Mouse (Mus musculus) frontal cortex, postnatal 14 days (tissue): ENCODE measurements around the gene Ddx21.
"Not testable (repeated sequence)": the region's sequence is repeated elsewhere in the genome, so short reads cannot be mapped to it uniquely, and the experiment has no call there.

Experiments
- DNase-seq, 2 experiments: peaks; one replicate each; pipeline ENCODE4 v3.0.0; 2022; ENCODE audit warnings: low spot score in 2 of 2

The Ddx21 gene

DNA sequence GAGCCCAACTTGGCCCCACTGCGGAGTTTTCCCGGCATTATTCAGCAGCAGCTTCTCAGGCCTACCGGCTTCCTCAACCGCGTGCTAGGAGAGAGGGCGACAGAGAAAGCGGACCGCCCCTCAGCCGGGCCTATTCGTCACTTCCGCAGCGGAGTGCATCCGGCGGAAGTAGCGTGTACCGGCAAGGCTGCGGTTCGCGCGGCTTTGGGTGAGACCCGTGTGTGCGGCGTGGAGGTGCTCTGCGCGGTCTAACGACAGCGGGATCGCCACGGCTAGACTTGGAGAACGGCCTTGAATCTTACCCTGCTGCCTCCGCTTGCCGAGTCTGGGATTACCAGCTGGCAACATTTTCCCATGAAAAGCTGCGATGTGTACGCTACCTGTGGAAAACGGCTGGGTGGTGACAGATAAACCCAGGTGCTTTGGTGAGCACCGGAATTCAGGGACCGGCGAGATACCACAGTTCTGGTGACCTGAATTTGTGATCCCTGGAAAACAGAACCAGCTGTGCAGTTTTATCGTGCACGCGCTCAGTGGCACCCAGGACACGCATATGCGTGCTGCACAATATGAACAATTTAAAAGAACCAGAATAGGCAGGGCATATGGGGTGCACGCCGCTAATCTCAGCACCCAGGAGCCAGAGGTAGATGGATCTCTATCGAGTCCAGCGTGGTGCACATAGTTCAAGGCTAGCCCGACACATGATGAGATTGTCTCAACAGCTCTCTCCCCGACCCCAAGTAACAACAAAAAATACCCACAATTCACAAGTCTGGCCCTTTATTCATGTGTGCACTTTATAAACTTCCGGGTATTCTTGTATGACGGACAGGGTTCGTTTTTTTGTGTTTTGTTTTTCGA lies at the start of gene Ddx21:
Gene Ddx21 (minus strand): TSS at position 105 of the 864 bp plus-strand sequence.
- DNase-seq: peak; percentile 81 to 85

DNA sequence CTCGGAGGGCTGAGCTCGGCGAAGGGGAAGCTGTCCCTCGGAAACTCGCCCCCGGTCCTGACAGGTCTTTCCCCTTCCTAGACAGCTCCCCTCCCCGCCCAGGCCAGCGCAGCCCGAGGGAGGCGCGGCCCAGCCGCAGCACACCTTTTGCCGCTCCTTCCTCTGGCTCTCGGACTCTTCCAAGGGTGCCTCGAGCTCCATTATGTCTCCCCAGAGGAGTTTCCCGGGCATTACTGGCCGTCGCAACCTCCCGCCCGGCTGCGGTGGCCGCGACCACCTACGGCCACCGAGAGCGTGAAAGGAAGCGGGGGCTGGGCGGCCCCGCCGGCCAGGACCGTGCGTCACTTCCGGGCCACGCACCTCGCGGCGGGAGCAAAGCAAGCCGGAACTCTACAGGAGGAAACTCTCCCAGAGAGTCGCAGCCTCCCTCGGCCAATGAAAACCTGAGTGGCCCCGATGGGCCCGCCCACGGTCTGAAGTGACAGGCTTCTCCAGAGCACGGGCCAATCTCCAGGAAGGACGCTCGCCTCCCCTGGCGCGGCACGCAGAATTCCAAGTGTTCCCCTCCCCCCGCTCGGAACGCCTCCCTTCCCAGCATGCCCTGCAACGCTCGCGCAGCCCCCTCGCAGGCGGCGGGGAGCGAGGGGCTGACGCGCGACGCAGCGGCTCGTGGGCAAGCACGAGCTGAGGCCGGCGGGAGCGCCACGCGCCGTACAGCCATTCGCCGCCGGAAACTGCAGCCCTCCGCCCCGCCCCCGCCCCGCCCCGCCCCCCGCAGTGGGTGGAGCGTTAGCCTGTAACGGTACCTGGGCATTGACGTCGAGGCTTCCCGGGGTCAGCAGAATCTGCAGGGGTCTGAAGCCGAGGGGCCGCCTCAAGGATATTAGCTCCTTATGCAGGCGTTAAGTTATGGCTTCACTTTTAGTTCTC lies 49.1 kb upstream of the Ddx21 start, which contains the start of gene Ddx50:
Gene Ddx50 (minus strand): TSS at position 338 of the 930 bp plus-strand sequence.
- DNase-seq: peak; percentile 100

DNA sequence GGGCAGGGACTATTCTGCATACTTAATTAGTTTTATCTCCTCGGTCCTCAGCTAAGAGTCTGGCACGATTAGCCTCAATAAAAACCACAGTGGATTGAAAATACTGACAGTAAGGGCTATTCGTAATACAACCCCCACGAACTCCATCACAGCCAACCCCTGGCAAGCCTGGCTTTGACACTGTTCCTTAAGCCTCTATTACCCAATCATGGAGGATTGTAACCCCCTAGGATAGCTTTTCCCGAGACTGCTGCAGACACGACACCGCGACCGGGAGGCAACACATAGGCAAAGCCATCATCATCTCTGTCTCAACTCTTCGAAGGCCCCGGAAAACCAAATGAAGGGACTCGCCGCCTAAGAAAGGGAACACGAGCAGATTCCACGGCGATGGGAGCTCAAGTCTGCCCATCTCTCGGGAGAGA lies 48.3 kb upstream of the Ddx21 start:
- DNase-seq: no peak

DNA sequence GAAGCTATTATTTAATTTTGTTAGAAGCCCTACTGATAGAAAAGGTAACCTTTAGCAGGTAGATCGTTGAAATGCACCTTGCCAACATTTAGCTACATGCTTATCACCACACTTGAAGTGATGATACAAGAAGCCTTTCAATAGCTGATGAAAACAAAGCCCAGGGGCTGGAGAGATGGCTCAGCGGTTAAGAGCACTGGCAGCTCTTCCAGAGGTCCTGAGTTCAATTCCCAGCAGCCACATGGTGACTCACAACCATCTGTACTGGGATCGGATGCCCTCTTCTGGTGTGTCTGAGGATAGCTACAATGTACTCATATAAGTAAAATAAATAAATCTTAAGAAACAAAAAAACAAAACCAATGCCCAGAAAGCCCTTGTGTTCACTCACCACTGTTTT lies 2.1 kb upstream of the Ddx21 start:
- DNase-seq: no peak

DNA sequence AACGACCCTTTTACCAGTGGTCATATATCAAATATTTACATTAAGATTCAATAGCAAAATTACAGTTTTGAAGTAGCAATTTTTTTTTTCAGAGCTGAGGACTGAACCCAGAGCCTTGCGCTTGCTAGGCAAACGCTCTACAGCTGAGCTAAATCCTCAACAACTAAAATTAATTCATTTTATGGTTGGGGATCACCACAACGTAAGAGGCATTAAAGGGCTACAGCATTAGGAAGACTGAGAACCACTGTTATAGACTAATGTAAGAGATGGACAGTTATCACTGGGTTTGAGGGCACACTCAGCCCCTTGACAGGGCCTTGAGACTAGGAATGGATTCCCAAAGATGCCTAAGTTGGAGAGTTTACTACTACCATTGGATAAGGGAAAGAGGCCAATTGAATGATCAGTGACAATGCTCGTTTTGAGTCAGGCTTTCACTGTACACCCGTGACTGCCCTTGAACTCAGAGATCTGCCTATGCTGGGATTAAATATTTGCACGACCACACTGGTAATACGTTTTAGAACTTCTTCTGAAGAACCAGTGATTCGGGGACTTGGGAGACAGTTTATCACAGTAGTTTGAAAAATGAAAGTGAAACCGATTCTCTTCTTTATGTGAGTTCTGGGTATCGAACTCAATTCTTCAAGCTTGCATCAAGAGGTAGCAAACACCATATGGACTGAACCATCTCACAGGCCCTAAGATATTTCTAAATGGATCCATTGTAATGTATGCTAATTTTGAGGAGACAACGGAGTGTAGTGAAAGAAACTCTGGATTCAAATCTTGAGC lies 1.4 kb upstream of the Ddx21 start:
- DNase-seq: no peak

DNA sequence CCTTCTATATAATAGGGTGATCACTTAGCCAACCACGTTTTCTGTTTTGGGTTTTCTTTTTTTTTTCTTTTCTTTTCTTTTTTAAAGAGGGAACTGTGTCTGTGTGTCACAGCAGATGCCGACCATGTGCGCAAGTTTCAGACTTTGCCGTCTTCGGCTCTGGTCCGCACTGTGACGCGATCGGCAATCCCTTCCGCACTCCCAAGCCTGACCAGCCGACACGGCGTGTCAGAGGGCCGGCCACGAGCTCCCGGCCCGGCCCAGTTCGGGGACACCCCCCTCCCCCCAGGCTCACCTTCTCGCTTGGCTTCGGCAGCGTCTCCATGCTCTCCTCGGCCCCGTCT lies 276 bp downstream of the Ddx21 start:
- DNase-seq: no peak

DNA sequence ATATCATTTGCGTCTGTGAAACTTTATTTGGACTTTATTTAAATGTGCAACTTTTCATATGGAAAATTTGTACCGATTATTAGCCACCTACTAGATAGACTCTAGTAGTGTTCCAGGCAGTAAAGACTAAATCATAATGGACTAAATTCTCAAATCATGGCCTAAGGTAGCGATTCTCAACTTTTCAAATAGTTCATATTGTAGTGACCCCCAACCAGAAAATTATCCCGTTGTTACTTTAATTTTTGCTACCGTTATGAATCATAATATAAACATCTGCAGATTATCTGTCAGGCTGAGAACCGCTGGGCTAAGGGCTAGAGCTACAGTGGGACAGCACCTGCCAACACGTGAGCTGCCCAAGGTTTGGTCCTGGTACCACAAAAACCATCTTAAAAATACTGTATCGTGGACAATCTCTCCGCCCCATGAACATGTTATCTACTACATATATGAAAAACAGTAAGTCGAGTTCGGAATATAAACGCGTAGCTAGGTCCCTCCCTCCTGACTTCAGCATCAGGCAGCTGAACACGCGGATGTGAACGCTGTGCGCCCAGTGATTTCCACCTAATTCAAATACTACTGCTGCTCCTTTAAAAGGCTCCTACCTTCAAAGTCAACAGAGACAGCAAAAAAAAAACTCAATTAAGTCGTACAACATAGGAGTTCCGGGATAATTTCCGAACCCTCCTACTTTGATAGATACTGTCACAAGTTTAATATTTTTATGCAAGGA lies 859 bp downstream of the Ddx21 start:
- no peak for DNase-seq

DNA sequence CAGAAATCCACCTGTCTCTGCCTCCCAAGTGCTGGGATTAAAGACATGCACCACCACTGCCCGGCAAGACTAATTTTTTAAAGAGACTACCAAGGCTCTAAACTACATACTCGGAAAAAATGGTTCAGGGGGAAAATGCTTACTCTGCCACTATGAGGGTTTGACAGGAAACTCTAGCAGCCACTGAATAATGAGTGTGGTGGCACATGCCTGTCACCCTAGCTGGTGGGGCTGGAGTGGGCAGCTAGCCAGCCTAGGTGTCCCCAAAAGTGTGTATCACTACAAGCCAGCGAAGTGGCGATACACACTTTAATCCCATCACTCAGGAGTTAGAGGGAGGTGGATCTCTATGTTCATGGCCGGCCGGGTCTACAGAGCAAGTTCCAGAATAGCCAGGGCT lies 2.0 kb downstream of the Ddx21 start:
- DNase-seq: no peak

DNA sequence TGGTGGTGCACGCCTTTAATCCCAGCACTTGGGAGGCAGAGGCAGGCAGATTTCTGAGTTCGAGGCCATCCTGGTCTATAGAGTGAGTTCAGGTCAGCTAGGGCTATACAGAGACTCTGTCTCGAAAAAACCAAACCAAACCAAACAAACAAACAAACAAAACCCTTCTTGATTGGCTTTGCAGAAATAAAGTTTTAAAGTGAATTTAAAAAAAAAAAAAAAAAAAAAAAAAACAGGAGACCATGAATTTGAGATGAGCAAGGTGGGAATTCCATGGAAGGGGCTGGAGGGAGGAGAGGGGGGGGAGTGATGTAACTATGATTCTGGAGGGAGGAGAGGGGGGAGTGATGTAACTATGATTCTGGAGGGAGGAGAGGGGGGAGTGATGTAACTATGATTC lies 2.8 kb downstream of the Ddx21 start:
- DNase-seq: not testable (repeated sequence)

DNA sequence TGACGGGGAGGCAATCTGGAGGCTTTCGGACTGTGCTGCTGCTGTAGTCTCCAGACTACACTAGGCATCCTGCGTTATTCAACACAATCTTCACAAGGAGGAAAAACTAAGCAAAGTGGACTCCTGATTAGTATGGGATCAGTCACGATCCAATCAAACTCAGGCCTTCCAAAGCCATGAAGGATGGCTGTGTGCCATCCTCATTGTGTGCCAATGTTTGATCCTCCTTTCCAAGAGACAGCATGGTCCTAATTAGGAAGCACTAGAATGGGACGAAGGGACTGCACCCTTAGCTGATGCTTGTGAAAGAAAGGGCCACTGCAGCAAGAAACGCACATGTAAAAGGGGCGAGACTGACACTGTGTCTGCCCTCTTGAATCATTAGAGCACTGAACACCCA lies 9.6 kb downstream of the Ddx21 start:
- no peak for DNase-seq

DNA sequence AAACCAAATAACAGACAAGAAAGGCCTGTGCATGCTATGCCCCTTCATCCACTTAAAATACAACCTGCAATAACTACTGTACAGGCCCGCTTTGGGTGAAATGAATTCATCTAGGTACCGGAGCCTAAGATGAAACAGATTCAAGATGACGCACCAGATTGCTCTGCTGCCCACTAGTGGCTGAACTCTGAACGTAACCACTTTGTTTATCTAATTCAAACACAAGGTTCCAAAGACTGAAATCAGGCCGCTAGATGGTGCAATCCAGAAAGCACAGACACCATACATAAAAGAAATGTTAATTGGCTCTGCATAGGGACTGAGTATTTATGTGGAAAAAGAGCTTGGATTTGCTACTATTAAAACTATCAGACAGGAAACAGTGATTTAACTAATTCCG lies 11.9 kb downstream of the Ddx21 start:
- DNase-seq: peak; percentile 69 to 84

DNA sequence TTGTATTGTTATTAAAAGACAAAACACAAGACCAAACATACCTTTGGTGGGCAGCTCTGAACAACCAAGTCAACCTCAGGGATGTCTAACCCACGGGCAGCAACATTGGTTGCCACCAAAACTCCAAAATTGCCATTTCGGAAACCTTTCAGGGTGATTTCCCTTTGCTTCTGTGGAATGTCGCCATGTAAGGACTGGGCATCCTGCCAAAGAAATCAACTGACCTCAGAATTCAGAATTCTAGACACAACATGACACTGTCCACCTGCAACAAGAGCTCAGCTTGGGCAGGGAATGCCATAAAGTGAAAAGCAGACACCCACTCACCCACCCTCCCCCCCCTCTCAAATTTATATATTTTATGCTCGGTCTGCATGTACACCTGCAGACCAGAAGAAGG lies 13.5 kb downstream of the Ddx21 start:
- no peak for DNase-seq

DNA sequence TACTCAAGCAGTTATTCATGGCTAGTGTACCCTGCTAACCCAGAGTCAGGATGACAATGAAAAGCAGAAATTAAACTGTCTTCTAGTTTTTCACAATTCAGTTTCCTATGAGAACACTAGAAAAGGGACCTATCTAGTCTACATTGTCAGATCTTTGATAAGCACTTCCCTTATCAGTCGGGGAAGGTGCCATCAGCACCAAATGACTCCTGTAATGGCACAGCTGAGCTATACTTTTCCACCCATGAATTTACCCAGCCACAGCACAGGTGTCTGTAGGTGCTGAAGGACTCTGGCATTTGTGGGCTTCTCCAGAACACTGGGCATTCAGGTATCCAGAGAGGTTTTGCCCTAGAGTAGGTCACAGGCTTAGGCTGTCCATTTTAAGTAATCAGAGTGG lies 18.8 kb downstream of the Ddx21 start:
- no peak for DNase-seq

DNA sequence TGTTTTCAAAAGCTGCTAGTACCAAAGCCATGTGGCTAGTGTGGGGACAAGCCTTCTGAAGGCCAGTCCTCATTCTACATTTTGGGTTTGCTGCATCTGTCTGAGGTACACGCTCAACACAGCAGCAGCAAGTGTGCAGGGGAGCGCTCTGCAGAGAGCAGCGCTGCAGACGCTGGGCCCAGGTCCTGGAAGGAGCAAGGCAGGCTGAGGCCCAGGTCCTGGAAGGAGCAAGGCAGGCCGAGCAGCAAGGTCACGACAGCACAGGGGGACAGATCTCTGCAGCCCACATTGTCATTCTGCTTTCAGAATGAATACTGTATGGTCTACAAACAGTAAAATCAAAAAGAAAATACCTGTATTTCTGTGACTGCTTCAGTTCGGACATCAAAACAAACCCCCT lies 19.4 kb downstream of the Ddx21 start:
- DNase-seq: no peak

DNA sequence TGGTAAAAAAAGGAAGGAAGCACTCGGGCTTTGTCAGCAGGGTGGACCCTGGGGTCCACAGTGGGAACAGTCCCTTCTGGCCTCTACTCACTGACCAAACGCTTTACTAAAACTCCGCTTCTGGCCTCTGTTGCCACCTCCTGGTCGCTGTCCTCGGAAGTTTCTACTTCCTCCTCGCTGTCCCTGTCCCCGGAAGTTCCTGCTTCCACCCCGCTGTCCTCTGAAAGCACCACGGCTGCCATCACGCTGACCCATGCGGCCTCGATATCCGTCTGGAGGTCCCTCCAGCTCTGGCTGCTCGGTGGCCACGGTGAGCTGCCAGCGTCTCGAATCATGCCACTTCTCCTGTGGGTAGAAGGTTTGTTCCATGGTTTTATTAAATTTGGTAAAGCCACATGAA lies 19.8 kb downstream of the Ddx21 start:
- no peak for DNase-seq

DNA sequence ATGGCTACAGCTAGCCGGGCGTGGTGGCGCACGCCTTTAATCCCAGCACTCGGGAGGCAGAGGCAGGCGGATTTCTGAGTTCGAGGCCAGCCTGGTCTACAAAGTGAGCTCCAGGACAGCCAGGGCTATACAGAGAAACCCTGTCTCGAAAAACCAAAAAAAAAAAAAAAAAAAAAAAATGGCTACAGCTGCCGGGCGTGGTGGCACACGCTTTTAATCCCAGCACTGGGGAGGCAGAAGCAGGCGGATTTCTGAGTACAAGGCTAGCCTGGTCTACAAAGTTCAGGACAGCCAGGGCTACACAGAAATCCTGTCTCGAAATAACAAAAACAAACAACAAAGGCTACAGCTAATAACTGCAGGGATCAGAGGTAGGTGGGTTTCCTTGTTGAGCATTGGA lies 23.0 kb downstream of the Ddx21 start:
- not testable (repeated sequence) for DNase-seq

DNA sequence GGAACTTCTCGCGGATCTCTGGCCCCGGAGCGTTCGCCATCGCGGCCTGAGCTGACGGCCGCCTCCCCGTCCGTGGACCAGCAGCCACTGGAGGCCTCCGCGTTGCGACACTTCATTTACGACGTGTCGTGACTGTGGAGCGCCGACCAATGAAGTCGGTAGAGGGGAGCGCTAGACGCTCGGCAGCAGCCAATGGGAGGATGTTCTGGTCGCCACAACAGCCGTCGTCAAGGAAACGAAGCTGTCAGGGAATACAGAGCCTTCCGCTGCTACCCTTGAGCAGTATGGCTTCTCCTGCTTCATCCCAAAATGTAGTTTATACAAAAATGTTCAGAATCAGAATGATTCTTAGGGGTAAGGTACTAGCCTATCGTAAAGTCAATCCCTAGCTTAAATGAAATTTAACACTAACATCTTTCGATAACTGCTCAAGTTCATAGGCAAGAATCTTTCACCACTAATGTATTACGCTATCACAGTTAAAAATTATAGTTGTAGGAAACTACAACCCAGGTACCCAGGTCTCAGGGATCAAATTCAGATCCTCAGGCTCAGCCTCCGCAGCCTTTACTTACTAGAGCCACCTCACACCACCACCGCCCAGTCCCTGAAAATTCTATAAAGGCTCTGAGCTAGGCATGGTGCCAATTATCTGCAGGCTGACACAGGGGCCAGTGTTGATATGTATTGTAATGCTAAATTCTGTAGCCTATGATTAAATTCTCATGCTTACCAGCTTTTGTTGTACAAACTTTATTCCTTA lies 23.6 kb downstream of the Ddx21 start, which contains the start of gene Kif1bp:
Gene Kif1bp (minus strand): TSS at position 120 of the 763 bp plus-strand sequence.
- DNase-seq: peak; percentile 97

DNA sequence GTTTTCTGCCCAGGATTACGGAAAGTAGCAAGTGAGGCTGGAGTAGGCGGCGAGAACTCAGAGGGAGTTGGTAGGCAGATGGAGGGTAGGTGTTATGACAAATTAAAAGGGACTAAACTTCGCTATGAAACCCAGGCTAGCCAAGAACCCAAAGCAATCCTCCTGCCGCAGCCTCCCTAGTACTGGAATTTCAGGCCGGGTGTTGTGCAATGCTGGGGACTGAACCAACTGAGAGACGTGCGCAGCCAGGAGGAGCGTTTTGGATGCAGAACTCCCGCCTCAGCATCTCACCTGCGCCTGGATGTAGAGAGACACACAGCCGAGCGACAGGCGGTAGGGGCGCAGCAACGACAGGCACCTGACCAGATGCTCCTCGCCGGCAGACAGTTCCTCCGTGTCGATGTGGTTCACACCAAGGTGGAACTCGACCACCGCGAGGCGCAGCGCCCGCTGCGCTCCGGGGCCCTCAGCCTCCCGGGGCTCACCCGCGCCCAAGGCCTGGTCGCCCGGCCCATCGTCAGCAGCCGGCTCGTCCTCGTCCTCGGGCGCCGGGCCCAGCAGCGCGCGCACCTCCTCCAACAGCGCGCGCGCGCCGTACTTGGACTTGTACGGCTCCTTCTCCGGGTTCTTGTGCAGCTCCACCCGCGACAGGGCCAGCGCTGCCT lies 24.3 kb downstream of the Ddx21 start:
- DNase-seq: no peak

DNA sequence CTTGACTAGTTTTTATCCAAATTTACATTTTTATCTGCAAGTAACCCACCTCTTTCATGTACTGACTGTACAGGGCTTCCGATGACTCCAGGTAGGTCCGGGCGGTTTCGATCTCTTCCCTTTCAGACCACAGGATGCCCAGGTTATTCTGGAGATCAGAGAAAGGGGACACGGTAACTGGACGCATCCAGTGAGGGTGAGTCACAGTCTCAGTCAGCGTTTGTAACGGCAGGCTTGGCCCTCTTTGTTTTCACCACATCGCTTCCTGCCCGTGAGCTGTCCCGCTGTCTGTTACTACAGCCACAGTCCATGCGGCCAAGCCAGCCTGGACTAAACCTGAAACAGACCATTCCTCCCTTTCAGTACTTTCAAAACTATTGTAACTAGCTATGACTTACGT lies 27.1 kb downstream of the Ddx21 start:
- DNase-seq: no peak
